Comparison of ENCODE assay signal across 23 mouse cellular contexts in the genomic region with DNA sequence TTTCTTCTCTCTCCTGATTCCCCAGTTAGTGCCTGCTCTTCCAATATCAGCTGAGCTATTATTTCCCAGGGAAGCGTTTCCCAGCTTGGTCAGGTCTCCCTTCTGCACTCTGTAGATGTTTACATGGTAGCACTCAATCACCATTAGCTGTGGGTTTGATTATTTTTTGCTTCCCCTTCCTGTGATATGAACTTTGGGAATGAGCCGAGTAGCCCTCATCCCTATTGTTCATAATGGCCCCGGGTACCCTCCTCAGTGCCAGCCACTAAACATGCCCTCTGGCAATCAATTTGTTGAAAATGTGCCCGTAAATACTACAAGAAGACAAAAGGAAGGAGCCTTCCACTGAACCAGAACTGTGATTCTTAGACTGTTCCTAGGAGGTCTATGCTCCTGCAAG.
"Had no signal": no experiment of that assay in that cellular context is flagged by ENCODE, and none has a peak within 500 bp of the region (broad histone marks: within the 10 kb centered on the region; RNA-seq: fewer than 3 reads in every experiment).

No protein-coding gene starts in this region.

- H3K4me2 ChIP-seq: heart, embryonic 11.5 days; heart, embryonic 13.5 days; heart, embryonic 15.5 days; hindbrain, embryonic 12.5 days; hindbrain, embryonic 14.5 days; intestine, embryonic 15.5 days; limb, embryonic 12.5 days had no signal

- H3K4me3 ChIP-seq: gastrocnemius, adult 2 months; heart, embryonic 13.5 days; heart, embryonic 15.5 days; hindbrain, embryonic 10.5 days; hindbrain, embryonic 12.5 days; intestine, embryonic 15.5 days; layer of hippocampus, adult 2 months; left cerebral cortex, adult 2 months; limb, embryonic 10.5 days; limb, embryonic 12.5 days had no signal

- ATAC-seq: hindbrain, embryonic 16.5 days; inflammation-experienced regulatory T-cells, adult 6 months; intestine, embryonic 15.5 days; intestine, postnatal 0 days had no signal

- H3K4me1 ChIP-seq: hindbrain, embryonic 10.5 days; hindbrain, embryonic 12.5 days; intestine, embryonic 15.5 days; limb, embryonic 12.5 days had no signal

- H3K27ac ChIP-seq: gastrocnemius, adult 2 months; heart, embryonic 13.5 days; heart, embryonic 15.5 days; hindbrain, embryonic 10.5 days; hindbrain, embryonic 12.5 days; hindbrain, embryonic 14.5 days; intestine, embryonic 15.5 days; layer of hippocampus, adult 2 months; left cerebral cortex, adult 2 months; limb, embryonic 10.5 days; limb, embryonic 12.5 days had no signal

- H3K9me3 ChIP-seq: heart, embryonic 13.5 days; heart, embryonic 15.5 days; hindbrain, embryonic 10.5 days; hindbrain, embryonic 12.5 days; intestine, embryonic 15.5 days; limb, embryonic 10.5 days; limb, embryonic 12.5 days had no signal

- H3K27me3 ChIP-seq: heart, embryonic 13.5 days; heart, embryonic 15.5 days; hindbrain, embryonic 12.5 days; intestine, embryonic 15.5 days; limb, embryonic 12.5 days had no signal

- H3K36me3 ChIP-seq: heart, embryonic 15.5 days; hindbrain, embryonic 10.5 days; hindbrain, embryonic 12.5 days; intestine, embryonic 15.5 days; limb, embryonic 10.5 days; limb, embryonic 12.5 days had no signal

- DNase-seq: gastrocnemius, adult 2 months; gastrocnemius, postnatal 10 days; gastrocnemius, postnatal 25 days; heart, postnatal 4 days; kidney, adult 18-20 months; kidney, adult 8-10 months; kidney, postnatal 10 days; kidney, postnatal 25 days; kidney, postnatal 4 days had no signal

- H3K9ac ChIP-seq: heart, embryonic 13.5 days; heart, embryonic 15.5 days; hindbrain, embryonic 12.5 days; hindbrain, embryonic 14.5 days; intestine, embryonic 15.5 days; limb, embryonic 12.5 days had no signal
